Mouse (Mus musculus) olfactory bulb, adult 2 months (tissue): Measurements from ENCODE around the gene Gm12248. TPM values are rescaled to one million over a fixed set of nuclear protein-coding genes. Genes with fewer than 3 reads are reported as not detected.
"Not testable (repeated sequence)": the region's sequence is repeated elsewhere in the genome, so short reads cannot be mapped to it uniquely, and the experiment has no call there.

Experiments used
- H3K27ac ChIP-seq: fragments of 200-500 bp; 2 replicates; pipeline ENCODE4 v1.5.1; 2012; ENCODE audit warnings: low read depth, low read length; ENCODE audit not compliant: insufficient read depth
- H3K4me1 ChIP-seq: fragments of 200-500 bp; 2 replicates; pipeline ENCODE4 v1.6.1; 2012; ENCODE audit warnings: low read length; ENCODE audit not compliant: control insufficient read depth, insufficient read depth
- H3K4me3 ChIP-seq: fragments of 200-500 bp; 2 replicates; pipeline ENCODE4 v1.5.1; 2012; ENCODE audit warnings: mild to moderate bottlenecking, low read depth, low read length, moderate library complexity; ENCODE audit not compliant: insufficient read depth
- CTCF ChIP-seq: fragments of 200-500 bp; IDR thresholded peaks from 2 replicates; pipeline ENCODE4 v1.5.1; 2012; ENCODE audit warnings: low read depth, mild to moderate bottlenecking, low read length, moderate library complexity; ENCODE audit not compliant: insufficient read depth
- POLR2A ChIP-seq: fragments of 200-500 bp; IDR thresholded peaks from 2 replicates; pipeline ENCODE4 v1.6.1; 2012; ENCODE audit warnings: mild to moderate bottlenecking, low read depth, low read length, moderate library complexity; ENCODE audit not compliant: insufficient read depth
- WGBS: fragments of 180-500 bp; shearing (Covaris S2); methylation state at CpG from one replicate; pipeline ENCODE4 v1.1.7; 2018; 5-methylcytosine and 5-hydroxymethylcytosine counted together
- polyA plus RNA-seq: library from polyadenylated mRNA; stranded (reverse); fragments of >200 nt; gene quantifications from 2 replicates; pipeline ENCODE4 v1.2.4, GENCODE M21; 2012; ENCODE audit warnings: low replicate concordance; ENCODE audit not compliant: missing spikeins, insufficient read depth, insufficient read length

Gene Gm12248
- polyA plus RNA-seq, 1 experiment = not detected

GRCm38 (mm10) chr11:58096821-58097620 lies 4.1 kb upstream of the Gm12248 start:
- TF ChIP-seq POLR2A (no peak), CTCF (no peak)
- Histone ChIP-seq H3K4me1 (peaks cover 8% of the 10 kb centered on the region), H3K4me3 (peak overlapping the region; percentile 30; the same call in 1 of the 2 replicates)

GRCm38 (mm10) chr11:58096160-58096559 lies 3.2 kb upstream of the Gm12248 start:
- WGBS = 75% methylated on average over 5 of the region's 5 CpGs
- peaks cover 8% of the 10 kb centered on the region for H3K4me1 ChIP-seq

More at GRCm38 (mm10) chr11:58096821-58097620, 4.1 kb upstream of the Gm12248 start:
- WGBS = 40% methylated on average over 20 of the region's 20 CpGs
- no peak overlapping the region for H3K27ac ChIP-seq

GRCm38 (mm10) chr11:58095561-58095960 lies 2.6 kb upstream of the Gm12248 start:
- H3K27ac ChIP-seq = no peak overlapping the region
- TF ChIP-seq POLR2A = no peak
- no peak for TF ChIP-seq CTCF
- no peak overlapping the region for H3K4me3 ChIP-seq
- WGBS = 96% methylated on average over 1 of the region's 1 CpGs
- H3K4me1 ChIP-seq = peaks cover 8% of the 10 kb centered on the region

More at GRCm38 (mm10) chr11:58096160-58096559, 3.2 kb upstream of the Gm12248 start:
- H3K27ac ChIP-seq = no peak overlapping the region
- TF ChIP-seq POLR2A (no peak), CTCF (no peak)
- no peak overlapping the region for H3K4me3 ChIP-seq

DNA sequence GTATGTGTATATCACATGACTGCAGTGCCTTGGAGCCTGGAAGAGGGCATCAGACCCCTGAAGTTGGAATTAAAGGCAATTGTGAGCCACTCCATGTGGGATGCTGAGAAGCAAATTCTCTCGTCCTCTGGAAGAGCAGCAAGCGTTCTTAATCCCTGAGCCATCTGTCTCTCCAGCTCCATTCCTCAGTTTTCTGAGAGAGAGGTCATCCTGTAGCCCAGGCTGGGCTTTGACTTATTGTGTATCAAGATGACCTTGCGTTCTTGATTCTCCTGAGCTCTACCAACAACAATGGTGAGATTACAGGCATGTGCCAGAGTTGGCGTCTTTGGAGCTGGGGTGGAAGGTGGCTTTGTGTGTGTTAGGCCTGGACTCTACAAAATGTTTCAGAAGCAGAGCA lies 1.8 kb upstream of the Gm12248 start:
- 90% methylated on average over 4 of the region's 4 CpGs for WGBS
- H3K4me3 ChIP-seq = no peak overlapping the region
- H3K4me1 ChIP-seq = peaks cover 8% of the 10 kb centered on the region
- H3K27ac ChIP-seq = no peak overlapping the region
- TF ChIP-seq POLR2A (no peak), CTCF (no peak)

- peaks cover 6% of the 10 kb centered on the region for H3K4me1 ChIP-seq
- WGBS = 70% methylated on average over 4 of the region's 4 CpGs
- H3K4me3 ChIP-seq = no peak overlapping the region
- no peak for TF ChIP-seq CTCF
- TF ChIP-seq POLR2A = no peak
- no peak overlapping the region for H3K27ac ChIP-seq
Observed at GRCm38 (mm10) chr11:58092541-58092940, 393 bp downstream of the Gm12248 start.

DNA sequence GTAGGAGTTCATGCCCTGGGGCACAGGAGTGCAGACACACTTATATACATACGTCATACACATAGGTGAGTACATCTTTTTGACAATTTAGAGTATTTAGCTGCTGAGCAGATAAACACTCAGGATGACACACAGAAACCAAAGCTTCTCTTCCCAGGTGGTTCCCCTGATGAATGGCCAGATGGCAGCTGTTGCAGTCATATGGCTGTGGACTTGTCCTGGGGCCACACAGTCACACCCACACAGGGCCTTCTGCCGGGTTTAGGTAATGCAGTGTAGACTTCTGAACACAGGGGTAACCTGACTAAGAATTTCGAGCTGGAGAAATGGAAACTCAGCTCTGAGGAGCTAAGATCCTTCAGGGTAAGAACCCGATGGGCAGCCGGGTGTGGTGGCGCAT lies 11.2 kb downstream of the Gm12248 start:
- WGBS = 91% methylated on average over 6 of the region's 6 CpGs
- no peaks in the 10 kb centered on the region for H3K4me1 ChIP-seq
- TF ChIP-seq CTCF (no peak), POLR2A (no peak)
- H3K27ac ChIP-seq = no peak overlapping the region
- H3K4me3 ChIP-seq = no peak overlapping the region

GRCm38 (mm10) chr11:58077270-58077669 lies 15.7 kb downstream of the Gm12248 start:
- 67% methylated on average over 4 of the region's 4 CpGs for WGBS
- Histone ChIP-seq H3K27ac (no peak overlapping the region), H3K4me3 (no peak overlapping the region), H3K4me1 (no peaks in the 10 kb centered on the region)
- TF ChIP-seq CTCF (no peak), POLR2A (no peak)

- no peak overlapping the region for H3K27ac ChIP-seq
- no peak overlapping the region for H3K4me3 ChIP-seq
- H3K4me1 ChIP-seq = peaks cover 5% of the 10 kb centered on the region; the same call in 1 of the 2 replicates
- no peak for TF ChIP-seq POLR2A
- TF ChIP-seq CTCF = no peak
- 86% methylated on average over 3 of the region's 3 CpGs for WGBS
Observed at GRCm38 (mm10) chr11:58072978-58073377, 20.0 kb downstream of the Gm12248 start.

DNA sequence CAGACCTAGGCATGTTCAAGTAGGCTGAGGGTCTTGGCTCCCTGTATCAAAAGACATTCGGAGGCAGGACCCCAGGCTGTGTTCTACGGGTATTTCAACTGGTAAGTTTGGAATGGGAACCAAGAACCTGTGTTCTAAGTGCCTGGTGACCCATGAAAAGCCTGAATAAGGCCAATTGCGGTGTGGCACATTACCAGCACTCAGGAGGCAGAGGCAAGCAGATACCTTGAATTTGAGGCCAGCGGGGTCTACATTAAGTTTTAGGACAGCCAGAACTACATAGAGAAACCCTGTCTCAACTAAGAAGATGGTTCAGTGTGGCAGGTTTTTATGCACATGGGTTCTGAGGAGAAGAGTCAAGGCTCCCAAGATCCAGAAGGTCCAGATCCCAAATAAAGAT lies 27.9 kb downstream of the Gm12248 start:
- no peak for TF ChIP-seq CTCF
- no peak for TF ChIP-seq POLR2A
- 86% methylated on average over 4 of the region's 4 CpGs for WGBS
- H3K27ac ChIP-seq = no peak overlapping the region
- H3K4me1 ChIP-seq = peaks cover 5% of the 10 kb centered on the region; the same call in 1 of the 2 replicates
- no peak overlapping the region for H3K4me3 ChIP-seq

DNA sequence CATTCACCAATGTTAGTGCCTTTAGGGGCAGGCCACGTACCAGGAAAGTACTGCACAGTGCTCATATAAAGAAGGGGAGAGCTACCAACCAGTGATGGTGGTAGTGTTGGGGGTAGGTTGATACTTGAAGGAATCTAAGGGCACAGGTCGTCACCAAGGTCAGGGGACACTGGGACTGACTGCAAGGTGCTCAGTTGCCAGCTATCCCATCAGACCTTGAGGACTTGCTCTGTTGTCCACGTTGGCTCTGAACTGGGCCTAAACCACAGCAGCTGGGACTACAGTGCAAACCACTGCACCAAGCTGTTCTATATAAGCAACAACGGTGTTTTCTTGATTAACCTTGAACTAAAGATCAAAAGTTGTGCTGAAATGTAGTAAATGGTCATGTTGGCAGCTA lies 30.3 kb downstream of the Gm12248 start:
- H3K27ac ChIP-seq = no peak overlapping the region
- WGBS = 89% methylated on average over 4 of the region's 4 CpGs
- no peaks in the 10 kb centered on the region for H3K4me1 ChIP-seq
- TF ChIP-seq POLR2A = no peak
- no peak for TF ChIP-seq CTCF
- no peak overlapping the region for H3K4me3 ChIP-seq

DNA sequence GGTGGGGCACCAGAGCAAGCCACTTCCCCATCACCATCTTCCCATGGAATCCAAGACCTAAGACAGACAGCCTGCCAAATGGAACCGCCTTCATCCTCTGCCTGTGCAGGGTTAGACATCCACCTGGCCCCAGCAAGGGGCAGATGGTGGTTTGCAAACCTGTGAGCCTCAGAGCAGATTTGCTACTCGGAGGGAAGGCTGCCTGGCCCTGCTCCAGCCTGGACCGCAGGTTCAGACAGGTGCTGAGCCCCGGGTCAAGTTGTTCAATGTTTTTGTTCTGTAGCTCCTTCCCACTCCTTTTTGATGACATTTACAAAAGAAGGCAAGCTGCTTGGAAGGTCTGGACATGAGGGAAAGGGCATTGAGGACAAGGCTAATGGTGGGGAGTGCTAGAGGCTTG lies 31.7 kb downstream of the Gm12248 start:
- WGBS = 91% methylated on average over 4 of the region's 4 CpGs
- not testable (repeated sequence) for H3K27ac ChIP-seq, H3K4me1 ChIP-seq, H3K4me3 ChIP-seq

DNA sequence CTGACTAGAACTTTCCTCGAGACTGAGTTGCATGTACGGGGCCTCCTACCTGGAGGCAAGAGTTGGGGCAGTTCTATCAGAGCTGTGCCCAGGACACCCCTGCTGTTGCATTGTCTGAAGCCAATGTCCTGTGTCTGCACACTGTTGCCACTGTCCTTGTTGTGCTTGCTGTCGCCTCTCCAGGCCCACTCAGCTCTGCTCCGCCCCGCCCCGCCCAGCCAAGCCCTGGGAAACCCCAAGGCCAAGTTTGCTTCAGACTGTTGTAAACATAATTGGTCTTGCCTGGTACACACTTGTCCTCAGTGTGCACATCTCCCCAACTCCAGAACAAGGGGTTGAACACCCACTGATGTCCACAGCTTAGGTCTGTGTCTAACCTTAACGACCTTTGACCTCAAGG lies 33.2 kb downstream of the Gm12248 start:
- H3K27ac ChIP-seq, H3K4me3 ChIP-seq, H3K4me1 ChIP-seq: not testable (repeated sequence)
- WGBS = 94% methylated on average over 7 of the region's 7 CpGs
